Mouse (Mus musculus) small intestine, adult 2 months (tissue): Measurements from ENCODE around the gene Olfr1315-ps1.

Experiments
- CTCF ChIP-seq: fragments of 200-500 bp; IDR thresholded peaks from 2 replicates; pipeline ENCODE4 v1.5.1; 2012; ENCODE audit warnings: low read depth, mild to moderate bottlenecking, control low read depth, inconsistent platforms, low read length, moderate library complexity, mixed read lengths; ENCODE audit not compliant: insufficient replicate concordance, insufficient read length; ENCODE audit errors: extremely low read depth
- POLR2A ChIP-seq: fragments of 200-500 bp; IDR thresholded peaks from 2 replicates; pipeline ENCODE4 v1.6.1; 2012; ENCODE audit warnings: low read depth, mild to moderate bottlenecking, control low read depth, inconsistent platforms, low read length, moderate library complexity

DNA sequence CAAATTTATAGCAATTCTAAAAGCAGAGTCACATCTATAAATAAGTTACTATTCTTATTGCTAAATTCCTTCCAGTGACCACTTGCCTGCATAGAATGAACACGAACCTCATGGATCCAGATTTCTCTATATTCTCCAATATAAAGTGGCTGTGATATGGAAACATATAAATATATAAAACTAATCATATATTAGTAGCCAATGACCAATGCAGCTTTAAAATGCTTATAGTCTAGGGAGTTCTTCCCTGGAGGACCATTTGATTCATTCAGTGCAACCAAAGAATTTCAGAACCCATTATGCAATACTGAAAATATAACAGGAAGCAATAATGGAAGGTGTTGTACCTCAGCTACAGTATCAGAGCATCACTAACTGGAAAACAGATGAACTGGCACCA lies at the start of gene Olfr1315-ps1:
- no peak for TF ChIP-seq CTCF
- no peak for TF ChIP-seq POLR2A
